Mouse (Mus musculus) macrophage (primary cell): Measurements from ENCODE around the gene Rbm47. TPM values are rescaled to one million over a fixed set of nuclear protein-coding genes. Genes with fewer than 3 reads are reported as not detected.
"Not testable (repeated sequence)": the region's sequence is repeated elsewhere in the genome, so short reads cannot be mapped to it uniquely, and the experiment has no call there.

Experiments
- H3K27ac ChIP-seq: fragments of 350-480 bp; formaldehyde crosslinking; 2 replicates; pipeline ENCODE4 v1.9.0; 2021
- H3K36me3 ChIP-seq: fragments of 350-480 bp; formaldehyde crosslinking; 2 replicates; pipeline ENCODE4 v1.9.0; 2021; ENCODE audit errors: inconsistent target
- H3K4me3 ChIP-seq: fragments of 350-480 bp; formaldehyde crosslinking; 2 replicates; pipeline ENCODE4 v1.9.0; 2021; ENCODE audit errors: inconsistent target
- H3K79me2 ChIP-seq: fragments of 350-480 bp; formaldehyde crosslinking; 2 replicates; pipeline ENCODE4 v1.9.0; 2021; ENCODE audit errors: inconsistent target
- WGBS: methylation state at CpG from one replicate; pipeline ENCODE4 v1.1.7; 2026; ENCODE audit warnings: inconsistent platforms; ENCODE audit not compliant: missing documents; 5-methylcytosine and 5-hydroxymethylcytosine counted together
- polyA plus RNA-seq: library from polyadenylated mRNA; stranded (reverse); fragments of 250-400 nt; gene quantifications from 3 replicates; pipeline ENCODE4 v1.2.4, GENCODE M21; 2018; ENCODE audit warnings: inconsistent platforms
- total RNA-seq, 78 experiments: library from RNA; depleted of rRNA; stranded (reverse); fragments of 250-400 nt; gene quantifications; 1 replicate in 9 of 78; 2 replicates in 24 of 78; 3 replicates in 43 of 78; 4 replicates in 2 of 78; pipeline ENCODE4 v1.2.4; 2018; ENCODE audit warnings: inconsistent platforms in 56 of 78

Rbm47 gene
- 100 to 1,000 TPM; 212 to 432 (median 310) TPM for total RNA-seq (2018; cell fraction: chromatin; rRNA removed)
- 100 to 1,000 TPM in 10 of 26 experiments, 10 to 100 TPM in 16; 76.7 to 169 (median 96.4) TPM for total RNA-seq (2018; cell fraction: cytosol; rRNA removed)
- total RNA-seq (2018; cell fraction: nucleus; rRNA removed): 100 to 1,000 TPM; 195 to 431 (median 259) TPM
- 35.3 to 62.0 TPM (median 41.0 TPM) in 3 replicates for polyA plus RNA-seq

GRCm38 (mm10) chr5:66173018-66173417 lies at the start of gene Rbm47:
Gene Rbm47 (minus strand): TSS chr5:66173118.
- Histone ChIP-seq H3K27ac (0 out of 2 replicates have a peak within 1 kb of the TSS, but pooled peaks have one; percentile 25), H3K4me3 (no peak within 1 kb of the TSS), H3K36me3 (no peaks in the 10 kb centered on the region), H3K79me2 (no peaks in the 10 kb centered on the region)
- 92% methylated on average over 2 of the region's 2 CpGs for WGBS

GRCm38 (mm10) chr5:66220620-66221019 lies 47.7 kb upstream of the Rbm47 start:
- H3K36me3 ChIP-seq: no peaks in the 10 kb centered on the region
- 91% methylated on average over 9 of the region's 9 CpGs for WGBS
- no peak overlapping the region for H3K4me3 ChIP-seq
- no peak overlapping the region for H3K27ac ChIP-seq
- H3K79me2 ChIP-seq: no peaks in the 10 kb centered on the region

GRCm38 (mm10) chr5:66219692-66220091 lies 46.8 kb upstream of the Rbm47 start:
- H3K27ac ChIP-seq: no peak overlapping the region
- WGBS: 35% methylated on average over 6 of the region's 6 CpGs
- no peak overlapping the region for H3K4me3 ChIP-seq
- no peaks in the 10 kb centered on the region for H3K79me2 ChIP-seq
- H3K36me3 ChIP-seq: no peaks in the 10 kb centered on the region

GRCm38 (mm10) chr5:66215569-66216277 lies 42.8 kb upstream of the Rbm47 start:
- H3K79me2 ChIP-seq: no peaks in the 10 kb centered on the region
- 76% methylated on average over 10 of the region's 10 CpGs for WGBS
- H3K4me3 ChIP-seq: no peak overlapping the region
- H3K36me3 ChIP-seq: no peaks in the 10 kb centered on the region
- H3K27ac ChIP-seq: no peak overlapping the region

- H3K4me3 ChIP-seq: no peak overlapping the region
- WGBS: 89% methylated on average over 7 of the region's 7 CpGs
- H3K36me3 ChIP-seq: no peaks in the 10 kb centered on the region
Measured at GRCm38 (mm10) chr5:66214395-66214935, 41.5 kb upstream of the Rbm47 start.

DNA sequence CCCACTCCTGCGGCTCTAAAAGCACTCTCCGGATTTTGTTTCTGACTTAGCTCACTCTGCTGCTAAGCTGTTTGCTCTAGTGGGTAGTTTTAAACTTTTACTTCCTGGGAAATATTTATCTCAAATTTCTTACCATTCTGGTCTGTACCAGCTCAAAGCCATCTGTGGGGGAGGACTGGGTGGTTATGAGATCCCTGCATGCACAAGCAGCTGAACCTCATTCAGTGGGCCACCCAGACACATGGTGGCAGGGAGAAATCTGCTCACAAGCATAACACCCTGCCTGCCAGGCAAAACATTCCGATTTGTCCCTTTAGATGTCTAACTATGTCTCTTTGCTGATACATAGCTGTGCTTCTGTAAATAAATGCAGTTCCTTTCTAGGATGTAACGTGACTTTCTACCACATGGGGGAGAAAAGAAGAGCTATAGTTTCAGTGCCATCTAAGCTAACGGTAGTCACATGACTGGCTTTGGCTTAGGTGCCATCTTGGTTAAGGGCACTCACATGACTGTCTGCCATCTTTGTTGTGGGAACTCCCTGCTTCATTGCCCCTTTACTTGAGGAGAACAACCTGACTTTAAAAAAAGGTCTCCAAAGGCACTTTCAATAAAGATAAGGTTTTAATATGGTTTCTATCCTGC lies 36.7 kb upstream of the Rbm47 start:
- WGBS: 83% methylated on average over 5 of the region's 5 CpGs
- Histone ChIP-seq H3K79me2 (no peaks in the 10 kb centered on the region), H3K27ac (no peak overlapping the region), H3K4me3 (no peak overlapping the region), H3K36me3 (no peaks in the 10 kb centered on the region)

More at GRCm38 (mm10) chr5:66214395-66214935, 41.5 kb upstream of the Rbm47 start:
- Histone ChIP-seq H3K79me2 (no peaks in the 10 kb centered on the region), H3K27ac (no peak overlapping the region)

DNA sequence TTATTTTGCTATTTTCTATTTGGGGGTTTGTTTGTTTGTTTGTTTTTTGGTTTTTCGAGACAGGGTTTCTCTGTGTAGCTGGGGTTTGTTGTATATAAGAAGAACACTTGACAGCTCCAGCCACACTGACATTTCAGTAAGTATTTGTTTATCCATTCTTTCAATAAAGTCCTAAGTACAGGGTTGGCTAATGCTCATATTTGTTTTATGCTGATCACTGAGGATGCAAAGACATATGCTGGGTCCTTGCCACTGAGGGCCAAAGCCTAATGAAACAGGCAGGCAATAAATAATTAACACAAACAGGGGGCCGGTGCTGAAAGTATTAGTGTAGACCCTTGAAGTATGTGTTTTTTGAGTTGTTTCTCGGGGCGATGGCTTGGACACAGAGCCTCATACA lies 32.0 kb upstream of the Rbm47 start:
- H3K36me3 ChIP-seq: no peaks in the 10 kb centered on the region
- 90% methylated on average over 4 of the region's 4 CpGs for WGBS
- H3K79me2 ChIP-seq: no peaks in the 10 kb centered on the region
- H3K27ac ChIP-seq: no peak overlapping the region
- H3K4me3 ChIP-seq: no peak overlapping the region

DNA sequence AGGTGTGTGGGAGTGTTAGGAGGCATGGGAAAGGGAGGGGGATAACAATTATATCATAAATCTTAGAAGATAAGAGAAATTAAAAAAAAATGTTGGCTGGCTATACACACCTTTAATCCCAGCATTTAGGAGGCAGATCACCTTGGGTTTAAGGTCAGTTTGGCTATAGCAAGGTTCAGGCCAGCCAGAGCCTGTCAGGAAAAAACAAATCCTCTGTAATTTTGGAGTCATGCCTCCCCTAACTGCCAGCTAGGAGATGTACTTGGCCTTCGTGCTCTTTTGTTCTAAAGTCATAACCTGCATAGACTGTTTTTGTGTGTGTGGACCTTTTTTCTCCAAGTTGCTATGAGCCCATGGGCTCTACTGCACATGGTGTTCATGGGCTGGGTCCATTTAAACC lies 30.5 kb upstream of the Rbm47 start:
- Histone ChIP-seq H3K79me2 (no peaks in the 10 kb centered on the region), H3K4me3 (no peak overlapping the region), H3K36me3 (no peaks in the 10 kb centered on the region), H3K27ac (no peak overlapping the region)
- WGBS: 100% methylated on average over 1 of the region's 1 CpGs

DNA sequence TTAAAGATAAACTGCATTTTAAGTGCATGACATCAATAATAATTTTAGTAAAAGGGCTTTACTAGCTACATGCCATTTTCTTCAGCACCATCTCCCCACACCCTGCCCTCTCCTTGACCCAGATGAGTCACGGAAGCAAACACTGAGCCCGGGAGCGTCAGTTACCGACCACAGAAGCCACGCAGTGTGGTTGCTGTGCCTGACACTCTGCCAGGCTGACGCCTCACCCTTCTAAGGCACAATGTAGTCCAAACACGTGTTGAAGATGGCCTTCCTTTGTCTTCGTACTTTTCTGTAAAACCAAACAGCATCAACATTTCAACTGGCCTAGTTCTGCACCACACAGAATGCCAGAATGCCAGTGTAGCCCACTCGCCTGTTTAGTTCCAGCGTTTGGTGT lies 27.1 kb upstream of the Rbm47 start:
- H3K4me3 ChIP-seq: no peak overlapping the region
- no peaks in the 10 kb centered on the region for H3K79me2 ChIP-seq
- H3K27ac ChIP-seq: no peak overlapping the region
- H3K36me3 ChIP-seq: no peaks in the 10 kb centered on the region
- 27% methylated on average over 10 of the region's 10 CpGs for WGBS

GRCm38 (mm10) chr5:66195323-66195722 lies 22.4 kb upstream of the Rbm47 start:
- Histone ChIP-seq H3K36me3 (no peaks in the 10 kb centered on the region), H3K79me2 (no peaks in the 10 kb centered on the region), H3K4me3 (no peak overlapping the region), H3K27ac (no peak overlapping the region)
- 95% methylated on average over 10 of the region's 10 CpGs for WGBS

GRCm38 (mm10) chr5:66193218-66193846 lies 20.4 kb upstream of the Rbm47 start:
- WGBS: 92% methylated on average over 11 of the region's 11 CpGs

DNA sequence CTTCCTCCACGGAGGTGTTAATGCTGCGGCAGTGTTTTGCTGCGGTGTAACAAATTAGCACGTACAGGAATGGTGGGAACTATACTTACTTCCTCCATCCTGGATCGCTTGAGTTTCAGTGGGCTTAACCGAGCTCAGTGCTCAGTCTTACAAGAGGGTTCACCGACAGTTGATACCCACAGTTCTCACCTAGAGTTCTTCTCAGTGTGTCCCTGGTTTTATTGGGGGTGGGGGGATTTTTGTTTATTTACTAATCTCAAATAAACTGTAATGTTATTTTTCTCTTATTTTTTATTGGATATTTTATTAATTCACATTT lies 18.2 kb upstream of the Rbm47 start:
- Histone ChIP-seq H3K79me2 (no peaks in the 10 kb centered on the region), H3K4me3 (no peak overlapping the region), H3K36me3 (no peaks in the 10 kb centered on the region), H3K27ac (no peak overlapping the region)
- 91% methylated on average over 7 of the region's 7 CpGs for WGBS

More at GRCm38 (mm10) chr5:66193218-66193846, 20.4 kb upstream of the Rbm47 start:
- Histone ChIP-seq H3K27ac (no peak overlapping the region), H3K79me2 (no peaks in the 10 kb centered on the region), H3K4me3 (no peak overlapping the region), H3K36me3 (no peaks in the 10 kb centered on the region)

DNA sequence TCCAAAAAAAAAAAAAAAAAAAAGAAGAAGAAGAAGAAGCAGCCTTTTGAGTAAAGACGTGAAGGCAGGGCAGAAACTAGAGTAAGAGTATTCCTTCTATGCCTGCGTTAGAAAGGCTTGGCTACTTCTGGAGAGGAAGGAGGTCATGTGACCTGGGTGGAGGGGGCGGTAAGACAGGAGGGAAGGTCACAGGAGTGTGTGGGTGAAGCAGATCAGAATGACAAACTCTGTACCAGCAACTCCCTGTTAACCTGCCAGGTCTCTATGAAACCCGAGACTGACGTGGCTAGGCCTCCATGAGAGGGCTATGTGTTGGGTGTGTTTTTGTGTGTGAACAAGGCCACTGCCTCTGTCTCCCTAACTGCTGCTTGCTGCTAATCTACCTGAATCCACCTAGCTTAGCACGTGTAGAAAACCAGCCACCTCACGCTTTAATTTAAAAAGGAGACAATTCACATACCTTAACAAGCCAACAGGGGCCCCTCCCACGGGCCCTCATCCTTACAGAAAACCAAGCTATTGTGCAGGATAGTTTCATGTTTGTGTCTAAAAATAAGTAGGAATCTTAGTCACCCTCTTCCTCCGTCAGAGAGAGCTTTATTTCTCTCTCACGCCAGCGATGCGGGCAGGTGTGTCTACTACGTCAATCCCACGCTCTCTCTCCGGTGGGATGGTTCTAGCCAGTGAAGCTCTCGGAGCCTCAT lies 17.7 kb upstream of the Rbm47 start:
- Histone ChIP-seq H3K79me2 (no peaks in the 10 kb centered on the region), H3K27ac (no peak overlapping the region)
- WGBS: 83% methylated on average over 15 of the region's 16 CpGs

DNA sequence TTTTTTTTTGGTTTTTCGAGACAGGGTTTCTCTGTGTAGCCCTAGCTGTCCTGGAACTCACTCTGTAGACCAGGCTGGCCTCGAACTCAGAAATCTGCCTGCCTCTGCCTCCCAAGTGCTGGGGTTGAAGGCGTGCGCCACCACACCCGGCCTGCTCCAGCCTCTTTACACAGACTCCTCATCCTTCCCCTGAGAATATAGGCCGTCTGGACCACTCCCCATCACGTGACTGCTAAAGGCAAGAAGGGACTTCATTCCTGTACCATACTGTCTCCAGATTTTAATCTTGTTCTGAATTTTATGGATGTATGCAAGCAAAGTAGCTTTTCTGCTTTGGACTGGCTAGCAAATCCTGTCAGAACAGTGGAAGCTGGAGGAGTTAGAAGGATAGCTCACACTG lies 15.7 kb upstream of the Rbm47 start:
- H3K4me3 ChIP-seq, H3K36me3 ChIP-seq, H3K79me2 ChIP-seq, H3K27ac ChIP-seq: not testable (repeated sequence)
- 91% methylated on average over 5 of the region's 7 CpGs for WGBS

More for the DNA sequence above, 17.7 kb upstream of the Rbm47 start:
- Histone ChIP-seq H3K4me3 (no peak overlapping the region), H3K36me3 (no peaks in the 10 kb centered on the region)
